Mouse (Mus musculus) MEL (cell line): Measurements from ENCODE around the gene Efna2. TPM values are rescaled to one million over a fixed set of nuclear protein-coding genes. Genes with fewer than 3 reads are reported as not detected.

Source experiments
- DNase-seq: peaks from one replicate; pipeline ENCODE4 v3.0.0; 2011; ENCODE audit warnings: low read depth, low spot score
- H3K27ac ChIP-seq: 2 replicates; pipeline ENCODE4 v1.5.1; 2012; ENCODE audit warnings: low read depth, mild to moderate bottlenecking, control low read depth, low read length, moderate library complexity; ENCODE audit not compliant: control insufficient read depth
- H3K27me3 ChIP-seq, 2 experiments: fragments of 150-350 bp in 1 of 2; sonication (generic) in 1 of 2; 2 replicates each; pipeline ENCODE4 v1.6.1; 2012; ENCODE audit warnings: low read length in 2 of 2, mild to moderate bottlenecking in 2 of 2, improper control_type of control experiment in 1 of 2, moderate library complexity in 1 of 2; ENCODE audit not compliant: insufficient read depth in 2 of 2, control insufficient read depth in 1 of 2
- H3K36me3 ChIP-seq, 2 experiments: 2 replicates each; pipeline ENCODE4 v1.6.1; 2012 to 2014; ENCODE audit warnings: low read length in 2 of 2, improper control_type of control experiment in 1 of 2, inconsistent platforms in 1 of 2, mild to moderate bottlenecking in 1 of 2; ENCODE audit not compliant: insufficient read depth in 2 of 2, control insufficient read depth in 1 of 2
- H3K4me1 ChIP-seq, 2 experiments: fragments of 150-350 bp in 1 of 2; sonication (generic) in 1 of 2; 2 replicates each; pipeline ENCODE4 v1.6.1; 2012; ENCODE audit warnings: low read length in 2 of 2, improper control_type of control experiment in 1 of 2, mild to moderate bottlenecking in 1 of 2; ENCODE audit not compliant: insufficient read depth in 2 of 2, control insufficient read depth in 1 of 2
- H3K4me3 ChIP-seq, 2 experiments: fragments of 150-350 bp in 1 of 2; sonication (generic) in 1 of 2; 2 replicates each; pipeline ENCODE4 v1.5.1; 2012; ENCODE audit warnings: low read depth in 2 of 2, low read length in 2 of 2, mild to moderate bottlenecking in 2 of 2, moderate library complexity in 2 of 2, control low read depth in 1 of 2, improper control_type of control experiment in 1 of 2; ENCODE audit not compliant: control insufficient read depth in 1 of 2, insufficient read depth in 1 of 2
- H3K79me2 ChIP-seq: 2 replicates; pipeline ENCODE4 v1.6.1; 2012; ENCODE audit warnings: mild to moderate bottlenecking, low read length, moderate library complexity; ENCODE audit not compliant: control insufficient read depth, poor library complexity, insufficient read depth
- H3K9ac ChIP-seq: 2 replicates; pipeline ENCODE4 v1.6.1; 2012; ENCODE audit warnings: low read depth, mild to moderate bottlenecking, control low read depth, low read length, moderate library complexity; ENCODE audit not compliant: control insufficient read depth, poor library complexity, severe bottlenecking
- H3K9me3 ChIP-seq: fragments of 150-350 bp; sonication (generic); replicated peaks from 2 replicates; pipeline ENCODE4 v1.6.1; 2012; ENCODE audit warnings: mild to moderate bottlenecking, low read length, improper control_type of control experiment, moderate library complexity; ENCODE audit not compliant: insufficient read depth
- BHLHE40 ChIP-seq: IDR thresholded peaks from 2 replicates; pipeline ENCODE4 v1.6.1; 2012; ENCODE audit warnings: low read depth, mild to moderate bottlenecking, inconsistent platforms, low read length, improper control_type of control experiment, borderline replicate concordance
- CHD1 ChIP-seq: IDR thresholded peaks from 2 replicates; pipeline ENCODE4 v1.6.1; 2012; ENCODE audit warnings: low read depth, mild to moderate bottlenecking, inconsistent platforms, low read length, improper control_type of control experiment
- CHD2 ChIP-seq: IDR thresholded peaks from 2 replicates; pipeline ENCODE4 v1.6.1; 2011; ENCODE audit warnings: low read length, improper control_type of control experiment
- CTCF ChIP-seq, 3 experiments: IDR thresholded peaks in 2 of 3; conservative IDR thresholded peaks in 1 of 3; 2 replicates each; pipeline ENCODE4 v1.5.1; 2011 to 2012; ENCODE audit warnings: low read length in 3 of 3, low read depth in 2 of 3, mild to moderate bottlenecking in 2 of 3, improper control_type of control experiment in 1 of 3, inconsistent platforms in 1 of 3, mixed read lengths in 1 of 3, moderate library complexity in 1 of 3; ENCODE audit not compliant: control insufficient read depth in 1 of 3, insufficient read depth in 1 of 3, poor library complexity in 1 of 3, severe bottlenecking in 1 of 3
- E2F4 ChIP-seq: IDR thresholded peaks from 2 replicates; pipeline ENCODE4 v1.6.1; 2011; ENCODE audit warnings: low read depth, low read length, improper control_type of control experiment, borderline replicate concordance
- ELF1 ChIP-seq: IDR thresholded peaks from 2 replicates; pipeline ENCODE4 v1.6.1; 2014; ENCODE audit warnings: low read depth, mild to moderate bottlenecking, inconsistent platforms, low read length, improper control_type of control experiment, moderate library complexity
- EP300 ChIP-seq, 2 experiments: IDR thresholded peaks; 2 replicates each; pipeline ENCODE4 v1.6.1; 2011; ENCODE audit warnings: improper control_type of control experiment in 2 of 2, low read length in 2 of 2, low read depth in 1 of 2, mild to moderate bottlenecking in 1 of 2
- ETS1 ChIP-seq: IDR thresholded peaks from 2 replicates; pipeline ENCODE4 v1.6.1; 2012; ENCODE audit warnings: low read depth, mild to moderate bottlenecking, inconsistent platforms, low read length, improper control_type of control experiment, moderate library complexity
- GABPA ChIP-seq: IDR thresholded peaks from 2 replicates; pipeline ENCODE4 v1.6.1; 2012; ENCODE audit warnings: low read depth, mild to moderate bottlenecking, inconsistent platforms, low read length, improper control_type of control experiment, moderate library complexity
- GATA1 ChIP-seq: IDR thresholded peaks from 2 replicates; pipeline ENCODE4 v1.6.1; 2011; ENCODE audit warnings: low read depth, low read length, improper control_type of control experiment
- HCFC1 ChIP-seq: IDR thresholded peaks from 2 replicates; pipeline ENCODE4 v1.6.1; 2012; ENCODE audit warnings: low read depth, mild to moderate bottlenecking, inconsistent platforms, low read length, improper control_type of control experiment, moderate library complexity
- JUND ChIP-seq: IDR thresholded peaks from 2 replicates; pipeline ENCODE4 v1.6.1; 2011; ENCODE audit warnings: low read depth, mild to moderate bottlenecking, improper control_type of control experiment, low read length
- MAFK ChIP-seq: IDR thresholded peaks from 2 replicates; pipeline ENCODE4 v1.6.1; 2011; ENCODE audit warnings: low read depth, mild to moderate bottlenecking, low read length, improper control_type of control experiment, borderline replicate concordance
- MAX ChIP-seq: IDR thresholded peaks from 2 replicates; pipeline ENCODE4 v1.6.1; 2011; ENCODE audit warnings: low read length, improper control_type of control experiment
- MAZ ChIP-seq: IDR thresholded peaks from 2 replicates; pipeline ENCODE4 v1.6.1; 2012; ENCODE audit warnings: low read depth, mild to moderate bottlenecking, inconsistent platforms, low read length, improper control_type of control experiment
- MEF2A ChIP-seq: IDR thresholded peaks from 2 replicates; pipeline ENCODE4 v1.6.1; 2014; ENCODE audit warnings: low read depth, mild to moderate bottlenecking, inconsistent platforms, low read length, improper control_type of control experiment; ENCODE audit not compliant: poor library complexity, insufficient replicate concordance, severe bottlenecking; ENCODE audit errors: extremely low read depth
- MXI1 ChIP-seq: IDR thresholded peaks from 2 replicates; pipeline ENCODE4 v1.6.1; 2011; ENCODE audit warnings: mild to moderate bottlenecking, low read depth, low read length, improper control_type of control experiment
- MYC ChIP-seq: IDR thresholded peaks from 2 replicates; pipeline ENCODE4 v1.6.1; 2011; ENCODE audit warnings: low read depth, mild to moderate bottlenecking, low read length, improper control_type of control experiment, moderate library complexity
- NELFE ChIP-seq: IDR thresholded peaks from 2 replicates; pipeline ENCODE4 v1.6.1; 2011; ENCODE audit warnings: low read depth, low read length, improper control_type of control experiment
- NRF1 ChIP-seq: IDR thresholded peaks from 2 replicates; pipeline ENCODE4 v1.6.1; 2014; ENCODE audit warnings: low read depth, mild to moderate bottlenecking, inconsistent platforms, low read length, improper control_type of control experiment, moderate library complexity; ENCODE audit not compliant: poor library complexity, insufficient read depth, severe bottlenecking
- POLR2A ChIP-seq, 2 experiments: IDR thresholded peaks; 2 replicates each; pipeline ENCODE4 v1.6.1; 2011 to 2012; ENCODE audit warnings: low read length in 2 of 2, mild to moderate bottlenecking in 2 of 2, control low read depth in 1 of 2, improper control_type of control experiment in 1 of 2, low read depth in 1 of 2, moderate library complexity in 1 of 2; ENCODE audit not compliant: control insufficient read depth in 1 of 2, insufficient read depth in 1 of 2, poor library complexity in 1 of 2
- POLR2AphosphoS2 ChIP-seq: IDR thresholded peaks from 2 replicates; pipeline ENCODE4 v1.6.1; 2011; ENCODE audit warnings: low read length, improper control_type of control experiment
- POLR2AphosphoS5 ChIP-seq: IDR thresholded peaks from 2 replicates; pipeline ENCODE4 v1.6.1; 2012; ENCODE audit warnings: low read depth, borderline replicate concordance, mild to moderate bottlenecking, inconsistent platforms, low read length, moderate library complexity, mixed read lengths
- RAD21 ChIP-seq: IDR thresholded peaks from 2 replicates; pipeline ENCODE4 v1.6.1; 2011; ENCODE audit warnings: mild to moderate bottlenecking, low read depth, low read length, improper control_type of control experiment
- RCOR1 ChIP-seq: IDR thresholded peaks from 2 replicates; pipeline ENCODE4 v1.6.1; 2012; ENCODE audit warnings: low read depth, mild to moderate bottlenecking, inconsistent platforms, low read length, improper control_type of control experiment
- SIN3A ChIP-seq: IDR thresholded peaks from 2 replicates; pipeline ENCODE4 v1.6.1; 2012; ENCODE audit warnings: low read length, improper control_type of control experiment, inconsistent platforms
- SMC3 ChIP-seq: IDR thresholded peaks from 2 replicates; pipeline ENCODE4 v1.6.1; 2011; ENCODE audit warnings: low read depth, low read length, improper control_type of control experiment
- TAL1 ChIP-seq: IDR thresholded peaks from 2 replicates; pipeline ENCODE4 v1.6.1; 2012; ENCODE audit warnings: mild to moderate bottlenecking, inconsistent platforms, low read length, moderate library complexity, mixed read lengths
- TBP ChIP-seq: IDR thresholded peaks from 2 replicates; pipeline ENCODE4 v1.8.0; 2011; ENCODE audit warnings: low read depth, low read length, improper control_type of control experiment
- TCF12 ChIP-seq: IDR thresholded peaks from 2 replicates; pipeline ENCODE4 v1.6.1; 2014; ENCODE audit warnings: low read depth, mild to moderate bottlenecking, inconsistent platforms, low read length, improper control_type of control experiment, moderate library complexity
- UBTF ChIP-seq: IDR thresholded peaks from 2 replicates; pipeline ENCODE4 v1.6.1; 2012; ENCODE audit warnings: low read depth, mild to moderate bottlenecking, inconsistent platforms, low read length, improper control_type of control experiment, moderate library complexity, borderline replicate concordance; ENCODE audit not compliant: insufficient read depth
- USF1 ChIP-seq: IDR thresholded peaks from 2 replicates; pipeline ENCODE4 v1.6.1; 2014; ENCODE audit warnings: low read depth, mild to moderate bottlenecking, inconsistent platforms, low read length, improper control_type of control experiment, moderate library complexity
- USF2 ChIP-seq, 2 experiments: IDR thresholded peaks; 2 replicates each; pipeline ENCODE4 v1.6.1; 2011 to 2012; ENCODE audit warnings: improper control_type of control experiment in 2 of 2, low read length in 2 of 2, borderline replicate concordance in 1 of 2, inconsistent platforms in 1 of 2, low read depth in 1 of 2, mild to moderate bottlenecking in 1 of 2; ENCODE audit not compliant: insufficient read depth in 1 of 2
- ZC3H11A ChIP-seq: IDR thresholded peaks from 2 replicates; pipeline ENCODE4 v1.6.1; 2012; ENCODE audit warnings: low read depth, mild to moderate bottlenecking, inconsistent platforms, low read length, improper control_type of control experiment
- ZKSCAN1 ChIP-seq: IDR thresholded peaks from 2 replicates; pipeline ENCODE4 v1.6.1; 2012; ENCODE audit warnings: low read depth, mild to moderate bottlenecking, inconsistent platforms, low read length, improper control_type of control experiment, moderate library complexity
- ZMIZ1 ChIP-seq: IDR thresholded peaks from 2 replicates; pipeline ENCODE4 v1.6.1; 2012; ENCODE audit warnings: low read depth, mild to moderate bottlenecking, inconsistent platforms, low read length, improper control_type of control experiment, moderate library complexity
- ZNF384 ChIP-seq: IDR thresholded peaks from 2 replicates; pipeline ENCODE4 v1.6.1; 2012; ENCODE audit warnings: low read depth, mild to moderate bottlenecking, inconsistent platforms, low read length, improper control_type of control experiment
- polyA plus RNA-seq, 2 experiments: library from polyadenylated mRNA; stranded (reverse) in 1 of 2; unstranded in 1 of 2; fragments of >175 nt in 1 of 2; fragments of >200 nt in 1 of 2; gene quantifications; 2 replicates each; pipeline versions ENCODE4 v1.2.1 to v1.2.4; 2012; ENCODE audit warnings: low replicate concordance in 2 of 2, low read depth in 1 of 2; ENCODE audit not compliant: insufficient read length in 2 of 2, insufficient read depth in 1 of 2, missing spikeins in 1 of 2
- total RNA-seq: library from RNA; depleted of rRNA; stranded (reverse); fragments of 300-350 nt; gene quantifications from 2 replicates; pipeline ENCODE4 v1.2.3, GENCODE M21; 2012

Efna2 gene
- total and polyA plus RNA-seq, 3 experiments: 0.12 to 2.8 TPM; not detected in 1

GRCm38 (mm10) chr10:80159021-80159560 is 20.2 kb upstream of the Efna2 start:
- Histone ChIP-seq H3K4me1 (peaks cover 6 to 34% of the 10 kb centered on the region in 2 experiments; a peak in 3 of 4 replicates), H3K36me3 (peaks cover 0 to 21% of the 10 kb centered on the region in 2 experiments; a peak in 2 of 4 replicates), H3K4me3 (peak overlapping the region; percentile 51 to 61), H3K9ac (peak overlapping the region; percentile 74), H3K79me2 (no peaks in the 10 kb centered on the region; the same call in 1 of the 2 replicates), H3K27ac (peak overlapping the region; percentile 93), H3K9me3 (no peaks in the 10 kb centered on the region), H3K27me3 (no peaks in the 10 kb centered on the region)
- no peak for DNase-seq
- TF ChIP-seq NRF1: no peak
- TF ChIP-seq JUND: no peak
- peak; percentile 59; the same call in 1 of the 2 replicates for TF ChIP-seq MAX
- TF ChIP-seq RCOR1: no peak
- TF ChIP-seq TAL1: no peak
- no peak for TF ChIP-seq ZC3H11A
- TF ChIP-seq POLR2AphosphoS2: no peak; the same call in 1 of the 2 replicates
- TF ChIP-seq BHLHE40: no peak
- TF ChIP-seq CHD2: peak; percentile 17; the same call in 1 of the 2 replicates
- TF ChIP-seq RAD21: no peak
- TF ChIP-seq EP300 (IDR thresholded peaks at IDR 0.05; ENCODE audit: low read depth in 1 of 2, low read length in 2 of 2): no peak; a peak in 1 of 4 replicates
- peak in 1 of 2 experiments; percentile 42; a peak in 1 of 4 replicates for TF ChIP-seq POLR2A (IDR thresholded peaks at IDR 0.05; ENCODE audit: control insufficient read depth in 1 of 2, insufficient read depth in 1 of 2, low read depth in 1 of 2, low read length in 2 of 2, poor library complexity in 1 of 2)
- no peak for TF ChIP-seq SIN3A
- TF ChIP-seq CTCF (IDR thresholded peaks at IDR 0.05 in 2 of 3, conservative IDR thresholded peaks at IDR 0.05 in 1 of 3; ENCODE audit: control insufficient read depth in 1 of 3, insufficient read depth in 1 of 3, low read depth in 2 of 3, low read length in 3 of 3, poor library complexity in 1 of 3, severe bottlenecking in 1 of 3): no peak
- TF ChIP-seq MXI1: peak; percentile 5; the same call in 1 of the 2 replicates
- TF ChIP-seq CHD1: peak; percentile 79; the same call in 1 of the 2 replicates
- no peak for TF ChIP-seq POLR2AphosphoS5
- no peak for TF ChIP-seq SMC3
- peak; percentile 28; the same call in 1 of the 2 replicates for TF ChIP-seq ZMIZ1
- no peak for TF ChIP-seq MAFK
- TF ChIP-seq ELF1: no peak
- no peak for TF ChIP-seq GATA1
- TF ChIP-seq TCF12: no peak
- TF ChIP-seq ZNF384: no peak
- no peak for TF ChIP-seq MAZ
- TF ChIP-seq USF2 (IDR thresholded peaks at IDR 0.05; ENCODE audit: borderline replicate concordance in 1 of 2, insufficient read depth in 1 of 2, low read depth in 1 of 2, low read length in 2 of 2): no peak
- TF ChIP-seq NELFE: no peak
- TF ChIP-seq ETS1: no peak
- TF ChIP-seq TBP: no peak
- TF ChIP-seq E2F4: no peak
- 0 out of 2 replicates have a peak, but pooled peaks have one; percentile 6 for TF ChIP-seq MEF2A
- no peak for TF ChIP-seq HCFC1
- TF ChIP-seq USF1: no peak
- no peak for TF ChIP-seq UBTF
- TF ChIP-seq GABPA: no peak
- TF ChIP-seq ZKSCAN1: no peak
- TF ChIP-seq MYC: no peak
